Mouse (Mus musculus) thymus, postnatal 25 days (tissue): ENCODE measurements around the gene Abcc6.
"Not testable (repeated sequence)": the region's sequence is repeated elsewhere in the genome, so short reads cannot be mapped to it uniquely, and the experiment has no call there.

Source experiments
- DNase-seq: peaks from one replicate; pipeline ENCODE4 v3.0.0; 2022

Gene Abcc6

DNA sequence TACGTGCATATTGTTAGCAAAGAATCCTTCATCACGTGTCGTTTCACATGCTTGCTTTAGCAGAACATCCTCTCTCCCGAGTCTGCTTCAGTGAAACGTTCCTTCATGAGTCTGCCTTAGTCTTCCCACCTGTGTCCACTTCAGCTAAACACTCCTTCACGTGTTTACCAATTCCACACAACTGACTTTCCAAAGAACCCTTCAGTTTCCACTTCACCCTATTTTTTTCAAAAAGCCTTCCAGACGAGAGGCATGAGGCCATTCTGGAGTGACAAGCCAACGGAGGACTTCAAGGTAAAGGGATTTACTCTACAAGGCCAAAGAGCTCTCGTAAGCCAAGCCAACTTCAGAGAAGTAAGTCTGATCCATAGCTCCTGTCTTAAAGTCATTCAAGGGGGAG, 4.7 kb downstream of the Abcc6 start:
- DNase-seq, result no peak

GRCm38 (mm10) chr7:46021951-46022350, 8.2 kb downstream of the Abcc6 start:
- DNase-seq, result no peak

DNA sequence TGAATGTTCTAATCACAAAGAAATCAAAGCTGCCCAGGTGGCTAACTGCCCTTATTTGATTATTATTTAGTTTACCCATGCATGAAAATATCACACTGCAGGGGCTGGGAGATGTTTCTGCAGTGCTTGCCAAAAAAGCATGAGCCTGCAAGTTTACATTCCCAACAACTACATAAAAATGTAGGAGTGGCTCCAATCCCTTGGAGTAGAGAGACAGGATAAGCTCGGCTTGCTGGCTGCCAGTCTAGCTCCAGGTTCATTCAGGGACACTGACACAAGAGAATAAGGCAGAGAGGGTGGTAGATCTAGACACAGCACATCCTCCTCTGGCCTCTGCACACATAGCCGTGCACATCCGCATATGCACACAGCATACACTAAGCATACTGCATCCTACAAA, 10.5 kb downstream of the Abcc6 start:
- DNase-seq, result no peak

GRCm38 (mm10) chr7:46013266-46014010, 16.7 kb downstream of the Abcc6 start:
- no peak for DNase-seq

DNA sequence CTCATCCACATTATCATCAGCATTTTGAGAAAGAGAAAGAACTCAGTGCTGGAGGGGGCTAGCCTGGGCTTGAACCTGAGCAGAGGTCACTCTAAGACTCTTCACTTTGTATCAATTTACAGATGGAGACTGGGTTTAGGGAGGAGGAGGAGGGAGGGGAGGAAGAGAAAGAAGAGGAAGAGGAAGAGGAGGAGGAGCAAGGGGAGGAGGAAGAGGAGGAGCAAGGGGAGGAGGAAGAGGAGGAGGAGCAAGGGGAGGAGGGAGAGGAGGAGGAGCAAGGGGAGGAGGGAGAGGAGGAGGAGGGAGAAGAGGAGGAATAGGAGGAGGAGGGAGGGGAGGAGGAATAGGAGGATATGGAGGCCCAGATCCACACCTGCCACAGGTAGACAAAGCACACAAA, 18.0 kb downstream of the Abcc6 start:
- DNase-seq, result no peak

- peak; percentile 51 for DNase-seq
Observed at GRCm38 (mm10) chr7:46009578-46009977, 20.5 kb downstream of the Abcc6 start.

GRCm38 (mm10) chr7:46002748-46003147, 27.4 kb downstream of the Abcc6 start:
- DNase-seq, result peak; percentile 6

DNA sequence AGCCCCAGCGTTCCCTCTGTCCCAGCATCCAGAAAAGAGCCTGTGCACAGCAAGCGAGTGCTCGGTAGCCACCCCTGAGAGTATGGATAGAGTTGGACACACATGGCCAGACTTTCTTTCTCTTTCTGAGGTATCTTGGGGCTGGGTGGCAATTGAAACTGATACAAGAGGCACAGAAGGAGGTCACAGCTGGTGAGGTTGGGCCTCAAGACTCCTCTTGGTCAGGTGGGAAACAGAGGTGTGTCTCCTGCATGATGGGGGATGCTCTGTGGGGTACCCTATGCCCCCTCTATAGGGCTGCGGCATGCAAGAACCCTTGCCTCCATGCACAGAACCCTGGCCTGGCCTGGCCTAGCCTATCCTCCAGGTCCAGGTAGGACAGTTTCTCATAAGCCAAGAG, 29.5 kb downstream of the Abcc6 start:
- DNase-seq, result no peak

DNA sequence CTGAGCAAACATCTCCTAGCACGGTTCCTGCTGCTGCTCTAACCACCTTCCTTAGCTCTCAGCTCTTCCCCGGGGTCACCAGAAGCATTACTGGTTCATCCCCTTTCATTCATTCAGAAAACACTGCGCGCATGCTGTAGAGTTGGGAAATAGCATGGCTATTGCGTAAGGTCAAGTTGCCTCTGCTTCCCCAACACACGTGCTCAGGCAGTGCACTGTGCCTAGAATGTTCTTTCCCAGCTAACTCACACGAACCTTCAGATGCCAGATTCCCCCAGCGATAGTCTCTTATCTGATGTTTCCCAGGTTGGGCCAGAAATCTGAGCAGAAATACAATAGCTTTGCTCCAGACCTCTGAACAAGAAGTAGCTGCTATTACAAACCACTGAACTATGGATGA, 37.6 kb downstream of the Abcc6 start:
- DNase-seq, result no peak

DNA sequence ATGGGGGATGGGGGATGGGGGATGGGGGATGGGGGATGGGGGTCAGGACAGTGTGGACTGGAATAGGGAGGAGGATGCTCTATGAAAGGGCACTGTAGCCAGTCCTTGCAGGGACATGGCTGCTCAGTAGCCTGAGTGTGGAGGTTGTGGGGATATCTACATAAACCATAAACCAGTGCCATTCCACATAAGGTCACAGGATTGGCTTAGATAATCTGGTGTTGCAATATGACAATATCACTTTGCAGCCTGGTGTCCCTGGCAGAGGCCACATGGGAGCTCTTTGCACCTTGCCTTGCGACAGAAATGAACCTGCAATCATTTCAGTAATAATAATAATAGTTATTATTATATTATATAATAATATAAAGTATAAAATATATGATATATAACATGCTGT, 41.8 kb downstream of the Abcc6 start:
- DNase-seq, result no peak

GRCm38 (mm10) chr7:45986893-45987292, 43.2 kb downstream of the Abcc6 start:
- no peak for DNase-seq

GRCm38 (mm10) chr7:45981612-45982011, 48.5 kb downstream of the Abcc6 start:
- DNase-seq, result no peak

- DNase-seq, result no peak
Observed at GRCm38 (mm10) chr7:45974512-45974911, 55.6 kb downstream of the Abcc6 start.

DNA sequence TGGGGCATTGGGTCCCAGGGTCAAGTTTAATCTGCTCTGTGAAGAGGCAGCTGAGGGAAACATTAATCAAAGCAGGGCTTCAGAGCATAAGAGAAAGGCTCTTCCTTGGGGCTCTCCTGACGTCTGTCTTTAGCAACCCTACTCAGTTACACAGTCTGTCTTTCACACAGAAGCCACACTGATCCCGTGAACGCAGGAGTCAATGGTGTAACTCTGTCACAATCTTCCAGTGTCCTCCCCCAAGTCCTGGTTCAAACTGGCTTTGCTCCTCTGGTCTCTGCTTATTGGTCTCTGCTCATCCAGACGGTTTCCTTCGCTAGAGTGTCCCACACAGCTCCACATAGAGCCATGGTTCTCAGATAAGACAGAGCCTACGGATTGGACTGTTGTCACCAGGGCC, 56.0 kb downstream of the Abcc6 start:
- DNase-seq, result no peak

DNA sequence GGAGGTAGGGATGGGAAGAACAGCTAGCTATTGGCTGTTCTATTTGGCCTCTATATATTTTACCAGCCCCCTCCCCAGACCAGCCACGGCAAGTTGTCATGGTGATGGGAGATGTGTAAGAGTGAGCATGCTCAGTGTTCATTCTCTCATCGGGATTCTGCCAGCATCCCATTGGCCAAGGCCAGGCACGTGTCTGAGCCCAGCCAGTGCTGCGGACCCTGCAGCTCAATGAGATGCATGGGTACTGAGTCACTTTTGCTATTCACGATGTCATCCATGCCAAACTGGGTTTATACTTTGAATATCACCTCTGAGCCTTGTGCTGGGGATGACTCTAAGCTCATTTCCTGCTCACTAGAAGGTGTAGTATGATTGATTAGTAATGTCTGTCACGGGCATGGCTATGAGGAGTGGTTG, 56.8 kb downstream of the Abcc6 start:
- no peak for DNase-seq

GRCm38 (mm10) chr7:45971831-45972723, 58.0 kb downstream of the Abcc6 start:
- no peak for DNase-seq

- DNase-seq, result no peak
Observed at GRCm38 (mm10) chr7:45956611-45957010, 73.5 kb downstream of the Abcc6 start.

- DNase-seq, result no peak
Observed at GRCm38 (mm10) chr7:45949061-45949460, 81.0 kb downstream of the Abcc6 start.

- DNase-seq, result peak; percentile 22
Observed at GRCm38 (mm10) chr7:45943280-45943679, 86.8 kb downstream of the Abcc6 start.

- no peak for DNase-seq
Observed at GRCm38 (mm10) chr7:45941986-45942385, 88.1 kb downstream of the Abcc6 start.

DNA sequence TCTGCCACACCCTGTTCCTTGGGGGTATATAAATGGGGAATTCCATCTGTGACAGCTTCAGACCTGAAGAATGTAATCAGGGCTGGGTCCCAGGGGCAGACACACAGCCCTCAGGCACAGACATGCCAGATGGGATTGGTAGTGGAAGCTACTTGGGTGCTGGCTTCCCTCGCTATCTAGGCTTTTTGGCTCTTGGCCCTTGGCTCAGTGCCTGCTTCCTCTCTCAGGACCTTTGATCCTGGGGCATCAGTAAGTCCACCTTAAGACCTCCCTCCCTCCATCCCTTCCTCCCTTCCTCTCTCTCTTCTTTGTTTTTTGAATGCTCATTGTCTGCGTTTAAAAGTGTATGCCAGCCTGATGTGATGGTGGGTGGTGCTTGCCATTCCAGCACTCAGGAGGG, 90.3 kb downstream of the Abcc6 start:
- DNase-seq, result no peak

DNA sequence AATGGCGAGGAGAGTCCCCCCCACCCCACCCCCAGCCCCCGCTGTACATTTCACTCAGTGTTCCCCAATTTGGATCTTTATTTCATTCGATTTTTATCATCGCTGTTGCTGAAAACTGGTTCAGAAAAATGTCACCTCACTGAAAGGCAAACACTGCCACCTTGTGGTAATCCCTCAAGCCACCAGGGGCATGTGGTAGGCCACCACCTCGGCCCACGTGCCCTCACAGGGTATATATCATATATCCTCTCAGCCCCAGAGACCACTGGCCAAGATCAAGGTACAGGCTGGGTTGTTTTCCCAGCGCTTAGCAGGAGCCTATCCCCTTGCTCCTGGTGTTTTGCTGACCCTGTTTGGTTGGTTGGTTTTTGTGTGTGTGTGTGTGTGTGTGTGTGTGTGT, 95.0 kb downstream of the Abcc6 start:
- peak; percentile 80 for DNase-seq

DNA sequence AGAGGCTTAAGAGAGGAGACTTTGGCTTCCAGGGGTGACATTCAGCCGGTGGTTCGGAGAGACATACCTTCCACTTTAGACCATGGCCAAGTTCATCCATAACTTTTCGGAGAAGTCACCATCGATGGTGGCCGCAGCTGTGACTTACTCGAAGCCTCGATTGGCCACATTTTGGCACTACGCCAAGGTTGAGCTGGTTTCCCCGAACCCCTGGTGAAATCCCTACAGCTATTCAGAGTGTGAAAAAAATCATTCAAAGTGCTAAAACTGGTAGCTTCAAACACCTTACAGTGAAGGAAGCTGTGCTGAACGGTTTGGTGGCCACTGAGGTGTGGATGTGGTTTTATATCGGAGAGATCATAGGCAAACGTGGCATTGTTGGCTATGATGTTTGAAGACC, 96.3 kb downstream of the Abcc6 start:
- not testable (repeated sequence) for DNase-seq

DNA sequence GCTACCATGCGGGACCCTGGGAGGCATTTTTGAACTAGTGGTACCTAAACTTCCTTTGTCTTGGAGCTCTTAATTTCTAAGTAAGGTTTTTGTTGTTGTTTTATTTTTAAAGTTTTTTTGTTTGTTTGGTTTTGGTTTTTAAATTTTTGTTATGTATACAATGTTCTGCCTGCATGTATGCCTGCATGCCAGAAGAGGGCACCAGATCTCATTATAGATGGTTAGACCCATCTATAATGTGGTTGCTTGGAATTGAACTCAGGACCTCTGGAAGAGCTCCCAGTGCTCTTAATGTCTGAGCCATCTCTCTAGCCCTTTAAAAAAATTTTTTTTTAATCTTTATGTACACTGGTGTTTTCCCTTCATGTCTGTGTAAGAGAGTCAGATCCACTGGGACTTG, 100.4 kb downstream of the Abcc6 start:
- no peak for DNase-seq
